Mouse (Mus musculus): Measurements from ENCODE around the gene Olfr805.

The Olfr805 gene

GRCm38 (mm10) chr10:129729275-129729674 is at the start of gene Olfr805:
Gene Olfr805, minus strand, starts transcription at chr10:129729375.
- DNase-seq (ENCODE audit: low spot score) = no peak

- no peak for DNase-seq (ENCODE audit: low spot score)
These were observed 48.9 kb upstream of the Olfr805 start for GRCm38 (mm10) chr10:129778123-129778522.

- DNase-seq (ENCODE audit: low spot score) = no peak
These were observed 45.2 kb upstream of the Olfr805 start, which contains the start of gene Olfr809 for GRCm38 (mm10) chr10:129774338-129774737. Gene Olfr809, plus strand, starts transcription at chr10:129774638.

GRCm38 (mm10) chr10:129765182-129765581 is 36.0 kb upstream of the Olfr805 start, which contains the start of gene Olfr808:
Gene Olfr808, plus strand, starts transcription at chr10:129765482.
- DNase-seq (ENCODE audit: low spot score) = no peak

GRCm38 (mm10) chr10:129757693-129758092 is 28.5 kb upstream of the Olfr805 start, which contains the start of gene Olfr807:
Gene Olfr807, minus strand, starts transcription at chr10:129757793.
- DNase-seq (ENCODE audit: low spot score) = no peak

- no peak for DNase-seq (ENCODE audit: low spot score)
These were observed 12.6 kb upstream of the Olfr805 start, which contains the start of gene Olfr806 for GRCm38 (mm10) chr10:129741821-129742220. Gene Olfr806, minus strand, starts transcription at chr10:129741921.

- DNase-seq (ENCODE audit: low spot score) = no peak
These were observed 26.3 kb downstream of the Olfr805 start, which contains the start of gene Olfr804 for GRCm38 (mm10) chr10:129702910-129703309. Gene Olfr804, plus strand, starts transcription at chr10:129703210.

GRCm38 (mm10) chr10:129694186-129694585 is 35.0 kb downstream of the Olfr805 start, which contains the start of gene Olfr803:
Gene Olfr803, minus strand, starts transcription at chr10:129694286.
- no peak for DNase-seq (ENCODE audit: low spot score)

GRCm38 (mm10) chr10:129688069-129688468 is 41.1 kb downstream of the Olfr805 start, which contains the start of gene Olfr802:
Gene Olfr802, minus strand, starts transcription at chr10:129688169.
- no peak for DNase-seq (ENCODE audit: low spot score)

GRCm38 (mm10) chr10:129673765-129674164 is 55.4 kb downstream of the Olfr805 start, which contains the start of gene Olfr801:
Gene Olfr801, minus strand, starts transcription at chr10:129673865.
- no peak for DNase-seq (ENCODE audit: low spot score)

Data from urinary bladder, postnatal 14 days (tissue).